Mouse (Mus musculus) Patski (cell line): Measurements from ENCODE around the gene Arhgef25. TPM values are rescaled to one million over a fixed set of nuclear protein-coding genes. Genes with fewer than 3 reads are reported as not detected.

ENCODE experiments used
- ATAC-seq: fragments of 100-300 bp; one replicate; pipeline ENCODE4 v1.8.0; 2021
- CTCF ChIA-PET: fragments of 350-600 bp; sonication (Branson Sonifier 250); formaldehyde crosslinking; loops from one replicate; lab custom pipeline; 2022; ENCODE audit warnings: inconsistent platforms; lab: Charles Lee
- POLR2A ChIA-PET: fragments of 350-600 bp; sonication (Branson Sonifier 250); formaldehyde crosslinking; loops from one replicate; lab custom pipeline; 2022; ENCODE audit warnings: antibody characterized with exemption, inconsistent platforms; lab: Charles Lee
- DNase-seq: peaks from one replicate; pipeline ENCODE4 v3.0.0-alpha.2; 2011; ENCODE audit warnings: low read depth, low spot score
- H3K27me3 ChIP-seq: fragments of 371-371 bp; one replicate; pipeline ENCODE4 v1.5.1; 2021
- CTCF ChIP-seq: fragments of 100-300 bp; IDR thresholded peaks from one replicate; pipeline ENCODE4 v1.5.1; 2021
- in situ Hi-C: fragments of 300-500 bp; cut with MboI; formaldehyde crosslinking; loops from 3 replicates; pipeline ENCODE4 v1.11.1; 2018; ENCODE audit warnings: low pct_unique_long_range_greater_than_20kb, mixed read lengths
- polyA plus RNA-seq: library from polyadenylated mRNA; unstranded; gene quantifications from one replicate; pipeline ENCODE4 v1.2.3, GENCODE M21; 2021

Arhgef25 gene
- polyA plus RNA-seq, 1 experiment from 2014 or later: 106 TPM

DNA sequence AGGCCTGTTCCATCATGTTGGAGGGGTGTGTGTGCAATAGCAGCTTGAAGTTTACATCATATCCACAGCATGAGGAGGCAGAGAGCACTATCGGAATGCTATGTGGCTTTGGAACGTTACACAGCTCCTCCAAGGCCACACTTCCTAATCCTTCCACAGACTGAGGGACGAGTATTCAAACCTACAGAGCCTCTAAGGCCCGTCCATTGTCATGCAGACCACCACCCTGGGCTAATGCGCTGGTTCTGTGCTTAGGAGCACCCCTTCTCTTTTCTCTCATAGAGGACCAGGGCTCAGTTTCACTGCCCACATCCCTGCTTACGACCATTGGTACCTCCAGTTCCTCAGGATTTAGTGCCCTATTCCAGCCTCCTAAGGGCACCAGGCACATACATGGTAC is 35.3 kb upstream of the Arhgef25 start:
- in situ Hi-C loops: loop anchor here (5.0 kb wide), 1 partner anchor 98 kb away; no protein-coding TSS in a partner anchor
- TF ChIP-seq CTCF: no peak
- CTCF ChIA-PET: interaction anchor here (1.4 kb wide), 1 partner anchor 101 kb away, joined by 4 read pairs; no protein-coding TSS in a partner anchor
- no peak for ATAC-seq
- POLR2A ChIA-PET: no interaction called here
- DNase-seq: no peak
- H3K27me3 ChIP-seq: no peaks in the 10 kb centered on the region

DNA sequence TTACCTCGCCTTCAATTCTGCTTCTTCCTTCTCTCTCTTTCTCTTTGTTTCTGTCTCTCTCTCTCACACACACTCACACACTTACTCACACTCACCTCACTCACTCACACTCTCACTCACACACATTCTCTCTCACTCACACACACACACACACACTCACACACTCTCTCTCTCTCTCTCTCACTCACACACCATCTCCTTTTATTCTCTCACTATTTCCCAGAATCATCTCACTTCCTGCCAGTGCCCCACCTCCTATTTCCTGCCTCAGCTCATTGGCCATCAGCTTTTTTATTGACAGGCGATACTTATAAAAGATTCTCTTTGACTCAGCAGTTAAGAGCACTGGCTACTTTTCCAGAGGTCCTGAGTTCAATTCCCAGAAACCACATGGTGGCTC is 28.5 kb upstream of the Arhgef25 start:
- POLR2A ChIA-PET: no interaction called here
- ATAC-seq: no peak
- CTCF ChIA-PET: interaction anchor here (1.0 kb wide), 1 partner anchor 10 kb away, joined by 3 read pairs; no protein-coding TSS in a partner anchor
- no peak for TF ChIP-seq CTCF
- no peak for DNase-seq
- in situ Hi-C loops: no loop called here
- H3K27me3 ChIP-seq: no peaks in the 10 kb centered on the region

DNA sequence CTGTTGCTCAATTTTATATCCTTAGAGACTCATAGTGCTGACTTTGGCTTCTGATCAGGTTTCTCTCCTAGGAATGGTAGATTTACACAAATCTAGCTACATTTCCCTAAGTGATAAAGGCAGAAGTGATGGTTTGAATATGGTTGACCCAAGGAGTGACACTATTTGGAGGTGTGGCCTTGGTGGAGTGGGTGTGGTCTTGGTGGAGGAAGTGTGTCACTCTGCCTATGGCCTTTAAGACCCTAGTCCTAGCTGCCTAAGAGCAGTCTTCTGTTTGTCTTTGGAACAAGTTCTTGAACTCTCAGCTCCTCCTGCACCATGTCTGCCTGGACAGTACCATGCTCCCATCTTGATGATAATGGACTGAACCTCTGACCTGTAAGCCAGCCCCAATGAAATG is 27.3 kb upstream of the Arhgef25 start:
- CTCF ChIA-PET: no interaction called here
- no peak for ATAC-seq
- H3K27me3 ChIP-seq: no peaks in the 10 kb centered on the region
- DNase-seq: no peak
- POLR2A ChIA-PET: no interaction called here
- in situ Hi-C loops: no loop called here
- no peak for TF ChIP-seq CTCF

DNA sequence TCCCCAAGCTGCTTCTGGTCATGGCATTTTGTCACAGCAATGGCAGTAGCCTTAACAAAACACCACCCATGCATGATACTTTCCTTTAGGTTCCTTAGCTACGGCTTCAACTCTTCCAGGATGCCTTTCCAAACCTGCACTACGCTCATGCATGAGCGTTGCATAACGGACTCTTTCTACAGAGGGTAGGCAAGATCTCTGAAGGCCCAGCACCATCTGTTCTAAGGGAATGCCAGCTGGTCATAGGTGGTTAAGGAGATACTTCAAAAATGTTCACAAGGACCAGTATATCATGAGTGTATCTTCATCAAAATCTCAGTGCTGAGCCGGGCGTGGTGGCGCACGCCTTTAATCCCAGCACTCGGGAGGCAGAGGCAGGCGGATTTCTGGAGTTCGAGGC is 26.6 kb upstream of the Arhgef25 start:
- no peaks in the 10 kb centered on the region for H3K27me3 ChIP-seq
- TF ChIP-seq CTCF: no peak
- POLR2A ChIA-PET: no interaction called here
- no peak for DNase-seq
- in situ Hi-C loops: no loop called here
- ATAC-seq: no peak
- CTCF ChIA-PET: no interaction called here

DNA sequence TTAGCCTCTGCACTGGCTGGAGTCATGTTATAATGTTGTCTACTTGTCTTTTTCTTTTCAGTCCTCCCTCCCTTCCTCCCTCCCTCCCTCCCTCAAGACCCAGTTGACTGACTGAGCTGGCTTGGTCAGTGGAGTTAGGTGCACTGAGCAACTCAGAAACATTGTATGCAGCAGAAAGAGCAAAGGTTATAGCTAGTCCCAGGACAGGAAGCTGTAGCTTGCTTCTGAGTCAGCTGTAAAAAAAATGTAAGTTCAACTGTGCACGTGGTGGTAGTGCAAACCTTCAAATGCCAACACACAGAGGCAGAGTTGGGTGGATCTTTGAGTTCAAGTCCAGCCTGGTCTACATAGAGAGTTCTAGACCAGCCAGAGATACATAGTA is 24.5 kb upstream of the Arhgef25 start:
- POLR2A ChIA-PET: interaction anchor here (1.2 kb wide), 1 partner anchor 20 kb away, joined by 3 read pairs; no protein-coding TSS in a partner anchor
- TF ChIP-seq CTCF: no peak
- in situ Hi-C loops: no loop called here
- DNase-seq: no peak
- no peaks in the 10 kb centered on the region for H3K27me3 ChIP-seq
- CTCF ChIA-PET: no interaction called here
- no peak for ATAC-seq

DNA sequence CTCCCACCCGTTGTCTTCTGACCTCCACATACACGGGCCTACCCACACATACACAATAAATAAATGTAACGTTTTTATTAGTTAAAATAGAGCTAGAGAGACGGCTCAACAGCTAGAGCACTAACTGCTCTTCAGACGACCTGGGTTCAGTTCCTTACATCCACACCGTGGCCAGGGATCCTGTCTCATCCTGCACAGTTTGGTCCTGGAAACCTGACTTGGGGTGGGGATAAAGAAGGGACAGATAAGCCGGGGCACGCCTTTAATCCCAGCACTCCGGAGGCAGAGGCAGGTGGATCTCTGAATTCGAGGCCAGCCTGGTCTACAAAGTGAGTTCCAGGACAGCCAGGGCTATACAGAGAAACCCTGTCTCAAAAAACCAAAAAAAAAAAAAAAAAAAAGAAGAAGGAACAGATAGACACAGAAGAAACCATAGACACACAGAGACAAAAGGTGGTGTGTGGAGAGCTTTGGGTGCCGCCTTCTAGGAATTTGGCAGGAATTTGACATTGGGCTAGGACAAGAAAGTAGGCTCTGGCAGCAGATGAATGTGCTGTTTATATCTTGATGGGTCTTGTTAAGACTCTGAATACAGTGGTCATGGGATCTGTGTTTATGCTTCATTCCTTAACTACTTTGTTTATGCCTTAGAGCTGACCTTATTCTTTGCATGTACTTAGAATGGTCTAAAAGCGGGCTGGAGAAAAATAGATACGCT is 24.0 kb upstream of the Arhgef25 start:
- ChIA-PET POLR2A (no interaction called here), CTCF (no interaction called here)
- no peak for ATAC-seq
- in situ Hi-C loops: no loop called here
- no peak for TF ChIP-seq CTCF
- no peak for DNase-seq
- H3K27me3 ChIP-seq: no peaks in the 10 kb centered on the region

DNA sequence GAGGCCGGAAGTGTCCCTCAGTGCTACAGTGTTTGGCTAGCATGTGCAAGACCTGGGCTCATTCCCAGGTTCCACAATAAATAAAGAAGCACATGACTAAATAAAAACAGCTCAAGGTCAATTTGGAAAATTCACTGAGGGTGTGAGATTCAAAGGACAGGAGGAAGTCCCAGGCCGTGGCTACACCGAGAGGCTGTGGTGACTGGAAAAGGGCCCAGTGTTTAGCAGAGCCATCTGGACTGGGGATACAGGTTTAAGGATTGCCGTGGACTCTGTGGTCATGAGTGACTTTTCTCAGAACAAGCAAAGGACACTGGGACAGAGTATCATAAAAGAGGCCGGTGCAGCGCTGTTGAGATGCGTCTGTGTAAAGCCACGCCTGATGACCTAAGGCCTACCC is 23.4 kb upstream of the Arhgef25 start:
- no peak for TF ChIP-seq CTCF
- H3K27me3 ChIP-seq: no peaks in the 10 kb centered on the region
- ATAC-seq: no peak
- POLR2A ChIA-PET: no interaction called here
- no peak for DNase-seq
- CTCF ChIA-PET: no interaction called here
- in situ Hi-C loops: no loop called here

DNA sequence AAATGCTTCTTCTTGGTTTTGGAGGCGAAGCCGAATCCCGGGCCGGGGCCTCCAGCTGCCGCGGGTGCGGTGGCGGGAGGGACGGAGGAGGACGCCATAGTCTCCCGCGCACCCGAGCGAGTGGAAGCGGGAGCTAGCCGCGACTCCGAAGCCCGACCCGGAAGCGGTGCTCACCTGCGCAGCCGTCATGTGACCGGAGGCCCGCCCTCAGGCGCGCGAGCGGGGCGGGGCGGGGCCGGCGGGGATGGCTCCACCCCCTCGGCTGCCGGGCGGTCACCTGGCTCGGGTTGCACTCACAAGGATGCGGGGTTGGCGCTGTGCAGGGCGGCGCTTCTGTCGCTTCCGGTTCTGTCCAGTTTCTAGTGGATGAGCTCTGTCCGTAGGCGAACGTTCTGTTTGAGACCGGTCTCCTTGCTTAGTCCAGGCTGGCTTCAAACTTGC is 21.6 kb upstream of the Arhgef25 start, which contains the start of gene Pip4k2c:
Pip4k2c (minus strand) TSS at position 172 of the 441 bp plus-strand sequence.
- in situ Hi-C loops: no loop called here
- H3K27me3 ChIP-seq: no peaks in the 10 kb centered on the region
- ChIA-PET CTCF (interaction anchor here (1.0 kb wide), 1 partner anchor 21 kb away, joined by 3 read pairs; no protein-coding TSS in a partner anchor), POLR2A (interaction anchor here (2.6 kb wide), 1 partner anchor 19 kb away, joined by 5 read pairs; no protein-coding TSS in a partner anchor)
- ATAC-seq (peak; percentile 90), DNase-seq (no peak)
- TF ChIP-seq CTCF: no peak

DNA sequence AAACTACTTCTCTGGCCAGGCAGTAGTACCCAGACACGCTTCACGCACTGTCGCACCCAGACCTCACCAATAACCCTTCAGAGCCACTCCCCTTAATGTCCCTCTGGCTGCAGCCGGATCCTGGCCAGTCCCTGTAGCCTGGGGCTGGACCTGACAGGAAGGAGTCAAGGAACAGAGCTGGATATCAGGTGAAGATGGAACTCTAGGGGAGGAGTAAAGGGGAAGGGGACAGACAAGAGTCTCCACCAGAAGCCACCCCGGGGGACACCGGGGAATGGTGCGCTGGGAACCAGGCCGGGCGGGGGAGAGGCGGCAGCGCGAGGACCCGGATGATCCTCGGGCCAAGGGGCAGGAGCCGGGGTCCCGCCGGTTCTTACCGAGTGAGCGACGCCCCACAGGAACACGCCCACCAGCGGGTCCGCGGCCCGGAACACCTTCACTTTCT is 21.1 kb upstream of the Arhgef25 start:
- in situ Hi-C loops: no loop called here

DNA sequence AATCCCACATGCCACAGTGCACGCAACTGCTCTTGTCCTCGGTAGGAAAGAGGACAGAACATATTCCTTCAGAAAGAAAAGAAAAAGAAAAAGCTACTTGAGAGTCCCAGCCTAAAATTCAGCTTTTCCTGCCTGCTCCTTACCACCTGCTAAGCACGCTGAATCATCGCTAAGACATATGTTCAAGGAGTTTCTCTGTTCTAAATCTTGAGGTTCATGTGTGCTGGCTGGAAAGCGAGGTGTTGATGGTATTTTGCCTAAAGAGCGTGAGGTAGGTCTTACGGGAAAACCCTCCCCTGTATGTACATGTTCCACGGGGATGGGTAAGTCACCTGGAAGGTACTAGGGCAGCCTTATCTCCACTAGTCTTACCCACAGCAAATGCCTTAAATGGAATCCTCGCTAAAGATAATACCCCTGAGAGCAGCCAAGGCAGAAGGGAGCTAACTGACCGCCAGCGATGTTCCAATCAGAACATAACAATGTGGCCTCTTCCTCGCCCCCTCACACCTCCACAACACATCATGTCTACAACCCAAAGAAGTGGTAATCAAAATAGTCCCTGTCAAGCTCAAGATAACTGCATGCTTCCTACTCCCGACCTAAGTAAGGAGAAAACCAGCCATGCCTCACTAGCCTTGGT is 20.2 kb upstream of the Arhgef25 start:
- DNase-seq: no peak
- ChIA-PET CTCF (interaction anchor here (1.0 to 1.9 kb wide), 3 partner anchors 14 to 23 kb away, joined by 3 to 4 read pairs (median 4); no protein-coding TSS in a partner anchor), POLR2A (interaction anchor here (1.3 to 2.6 kb wide), 2 partner anchors 11 to 21 kb away, joined by 4 to 5 read pairs; no protein-coding TSS in a partner anchor)
- H3K27me3 ChIP-seq: no peaks in the 10 kb centered on the region
- TF ChIP-seq CTCF: no peak
- ATAC-seq: no peak
- in situ Hi-C loops: no loop called here

More for the DNA sequence above, 21.1 kb upstream of the Arhgef25 start:
- H3K27me3 ChIP-seq: no peaks in the 10 kb centered on the region
- DNase-seq (no peak), ATAC-seq (peak; percentile 63)
- no peak for TF ChIP-seq CTCF
- CTCF ChIA-PET: interaction anchor here (1.0 to 1.5 kb wide), 2 partner anchors 15 to 20 kb away, joined by 3 to 4 read pairs; no protein-coding TSS in a partner anchor
- POLR2A ChIA-PET: interaction anchor here (1.3 to 2.6 kb wide), 2 partner anchors 12 to 20 kb away, joined by 4 to 5 read pairs; no protein-coding TSS in a partner anchor
